Mouse (Mus musculus) CH12.LX (cell line): ENCODE results near the gene Alk. TPM values are rescaled to one million over a fixed set of nuclear protein-coding genes. Genes with fewer than 3 reads are reported as not detected.

Experiments used
- DNase-seq: peaks from one replicate; pipeline ENCODE4 v3.0.0-alpha.2; 2013; ENCODE audit errors: extremely low read depth
- H3K27ac ChIP-seq: 2 replicates; pipeline ENCODE4 v1.5.1; 2012; ENCODE audit warnings: low read depth, mild to moderate bottlenecking, control low read depth, moderate library complexity; ENCODE audit not compliant: insufficient read depth
- H3K27me3 ChIP-seq: replicated peaks from 2 replicates; pipeline ENCODE3; 2012; ENCODE audit warnings: inconsistent platforms
- H3K36me3 ChIP-seq, 2 experiments: replicated peaks in 1 of 2; 2 replicates each; pipeline versions ENCODE3 to v1.6.1; 2012; ENCODE audit warnings: inconsistent platforms in 1 of 2, low read length in 1 of 2, mild to moderate bottlenecking in 1 of 2, mixed read lengths in 1 of 2, moderate library complexity in 1 of 2; ENCODE audit not compliant: control insufficient read depth in 1 of 2, insufficient read depth in 1 of 2
- H3K4me1 ChIP-seq, 2 experiments: 2 replicates each; pipeline ENCODE4 v1.6.1; 2012; ENCODE audit warnings: inconsistent platforms in 1 of 2, moderate library complexity in 1 of 2; ENCODE audit not compliant: insufficient read depth in 2 of 2, control insufficient read depth in 1 of 2
- H3K4me2 ChIP-seq: 2 replicates; pipeline ENCODE4 v1.6.1; 2012; ENCODE audit warnings: low read depth, mild to moderate bottlenecking, control low read depth; ENCODE audit not compliant: poor library complexity, insufficient read depth, severe bottlenecking
- H3K4me3 ChIP-seq, 3 experiments: fragments of 150-350 bp in 1 of 3; sonication (generic) in 1 of 3; replicated peaks in 1 of 3; 2 replicates each; pipeline versions ENCODE3 to v1.5.1; 2011 to 2012; ENCODE audit warnings: low read depth in 2 of 3, low read length in 2 of 3, mild to moderate bottlenecking in 2 of 3, moderate library complexity in 2 of 3, control low read depth in 1 of 3, improper control_type of control experiment in 1 of 3, inconsistent platforms in 1 of 3, mixed read lengths in 1 of 3; ENCODE audit not compliant: poor library complexity in 1 of 3
- H3K79me2 ChIP-seq: replicated peaks from 2 replicates; pipeline ENCODE4 v1.6.1; 2012; ENCODE audit warnings: mild to moderate bottlenecking, moderate library complexity; ENCODE audit not compliant: control insufficient read depth, poor library complexity, insufficient read depth, severe bottlenecking; ENCODE audit errors: extremely low read depth
- H3K9ac ChIP-seq: 2 replicates; pipeline ENCODE4 v1.6.1; 2012; ENCODE audit warnings: low read depth, mild to moderate bottlenecking, control low read depth, moderate library complexity; ENCODE audit not compliant: insufficient read depth
- H3K9me3 ChIP-seq: replicated peaks from 2 replicates; pipeline ENCODE3; 2012; ENCODE audit warnings: low read length, inconsistent platforms, mixed read lengths
- BHLHE40 ChIP-seq: IDR thresholded peaks from 2 replicates; pipeline ENCODE4 v1.6.1; 2011; ENCODE audit warnings: mild to moderate bottlenecking, low read depth, low read length, improper control_type of control experiment
- CHD1 ChIP-seq: IDR thresholded peaks from 2 replicates; pipeline ENCODE4 v1.6.1; 2012; ENCODE audit warnings: low read depth, low read length, improper control_type of control experiment, inconsistent platforms
- CTCF ChIP-seq, 2 experiments: IDR thresholded peaks in 1 of 2; conservative IDR thresholded peaks in 1 of 2; 2 replicates each; pipeline ENCODE4 v1.5.1; 2011 to 2012; ENCODE audit warnings: low read depth in 2 of 2, low read length in 2 of 2, improper control_type of control experiment in 1 of 2, inconsistent platforms in 1 of 2, mild to moderate bottlenecking in 1 of 2, moderate library complexity in 1 of 2
- E2F4 ChIP-seq: IDR thresholded peaks from 2 replicates; pipeline ENCODE4 v1.6.1; 2011; ENCODE audit warnings: low read depth, low read length, improper control_type of control experiment; ENCODE audit not compliant: insufficient replicate concordance
- ELF1 ChIP-seq: IDR thresholded peaks from 2 replicates; pipeline ENCODE4 v1.6.1; 2014; ENCODE audit warnings: low read depth, mild to moderate bottlenecking, inconsistent platforms, low read length, improper control_type of control experiment
- GABPA ChIP-seq: IDR thresholded peaks from 2 replicates; pipeline ENCODE4 v1.6.1; 2012; ENCODE audit warnings: low read depth, low read length, improper control_type of control experiment, inconsistent platforms; ENCODE audit not compliant: insufficient replicate concordance
- HCFC1 ChIP-seq: IDR thresholded peaks from 2 replicates; pipeline ENCODE4 v1.6.1; 2012; ENCODE audit warnings: low read depth, mild to moderate bottlenecking, inconsistent platforms, low read length, improper control_type of control experiment
- JUN ChIP-seq: IDR thresholded peaks from 2 replicates; pipeline ENCODE4 v1.6.1; 2011; ENCODE audit warnings: low read depth, mild to moderate bottlenecking, low read length, improper control_type of control experiment, moderate library complexity; ENCODE audit not compliant: insufficient read depth
- JUND ChIP-seq: conservative IDR thresholded peaks from 2 replicates; pipeline ENCODE4 v1.6.1; 2011; ENCODE audit warnings: low read depth, low read length, improper control_type of control experiment
- KAT2A ChIP-seq: IDR thresholded peaks from 2 replicates; pipeline ENCODE4 v1.6.1; 2012; ENCODE audit warnings: low read length, improper control_type of control experiment, inconsistent platforms; ENCODE audit not compliant: insufficient replicate concordance
- MAFK ChIP-seq: IDR thresholded peaks from 2 replicates; pipeline ENCODE4 v1.6.1; 2011; ENCODE audit warnings: low read length, improper control_type of control experiment; ENCODE audit not compliant: insufficient replicate concordance
- MAX ChIP-seq: IDR thresholded peaks from 2 replicates; pipeline ENCODE4 v1.6.1; 2011; ENCODE audit warnings: low read length, improper control_type of control experiment
- MXI1 ChIP-seq: IDR thresholded peaks from 2 replicates; pipeline ENCODE4 v1.6.1; 2011; ENCODE audit warnings: mild to moderate bottlenecking, low read depth, low read length, improper control_type of control experiment
- MYC ChIP-seq: IDR thresholded peaks from 2 replicates; pipeline ENCODE4 v1.6.1; 2011; ENCODE audit warnings: low read depth, mild to moderate bottlenecking, improper control_type of control experiment, low read length
- NELFE ChIP-seq: IDR thresholded peaks from 2 replicates; pipeline ENCODE4 v1.6.1; 2011; ENCODE audit warnings: low read depth, low read length, improper control_type of control experiment
- NRF1 ChIP-seq: IDR thresholded peaks from 2 replicates; pipeline ENCODE4 v1.6.1; 2014; ENCODE audit warnings: low read depth, mild to moderate bottlenecking, inconsistent platforms, low read length, improper control_type of control experiment, moderate library complexity
- PAX5 ChIP-seq: IDR thresholded peaks from 2 replicates; pipeline ENCODE4 v1.6.1; 2012; ENCODE audit warnings: low read length, inconsistent platforms, mixed read lengths
- POLR2A ChIP-seq: IDR thresholded peaks from 2 replicates; pipeline ENCODE4 v1.6.1; 2011; ENCODE audit warnings: low read depth, mild to moderate bottlenecking, improper control_type of control experiment, low read length
- POLR2AphosphoS2 ChIP-seq: IDR thresholded peaks from 2 replicates; pipeline ENCODE4 v1.6.1; 2011; ENCODE audit warnings: low read depth, low read length, improper control_type of control experiment
- RAD21 ChIP-seq: IDR thresholded peaks from 2 replicates; pipeline ENCODE4 v1.6.1; 2011; ENCODE audit warnings: low read depth, mild to moderate bottlenecking, low read length, improper control_type of control experiment, moderate library complexity
- RCOR1 ChIP-seq: conservative IDR thresholded peaks from 2 replicates; pipeline ENCODE4 v1.6.1; 2012; ENCODE audit warnings: low read depth, mild to moderate bottlenecking, inconsistent platforms, low read length, improper control_type of control experiment
- SIN3A ChIP-seq: IDR thresholded peaks from 2 replicates; pipeline ENCODE4 v1.6.1; 2012; ENCODE audit warnings: low read length, improper control_type of control experiment, inconsistent platforms
- SMC3 ChIP-seq: IDR thresholded peaks from 2 replicates; pipeline ENCODE4 v1.6.1; 2011; ENCODE audit warnings: low read depth, low read length, improper control_type of control experiment
- TBP ChIP-seq: conservative IDR thresholded peaks from 2 replicates; pipeline ENCODE4 v1.6.1; 2011; ENCODE audit warnings: low read depth, low read length, improper control_type of control experiment
- UBTF ChIP-seq: IDR thresholded peaks from 2 replicates; pipeline ENCODE4 v1.6.1; 2012; ENCODE audit warnings: low read depth, mild to moderate bottlenecking, inconsistent platforms, low read length, improper control_type of control experiment, moderate library complexity
- ZC3H11A ChIP-seq: IDR thresholded peaks from 2 replicates; pipeline ENCODE4 v1.6.1; 2012; ENCODE audit warnings: low read depth, mild to moderate bottlenecking, inconsistent platforms, low read length, improper control_type of control experiment
- ZMIZ1 ChIP-seq: IDR thresholded peaks from 2 replicates; pipeline ENCODE4 v1.6.1; 2012; ENCODE audit warnings: low read depth, mild to moderate bottlenecking, inconsistent platforms, low read length, improper control_type of control experiment
- dilution Hi-C: fragments of 300-500 bp; cut with MboI; formaldehyde crosslinking; loops from 2 replicates; pipeline ENCODE4 v1.14.3; 2020; ENCODE audit warnings: low sequenced_read_pairs; ENCODE audit not compliant: extremely low pct_unique_long_range_greater_than_20kb, extremely low pct_ligation_motif_present
- in situ Hi-C: fragments of 300-500 bp; cut with MboI; formaldehyde crosslinking; loops from 3 replicates; pipeline ENCODE4 v1.14.3; 2019; ENCODE audit warnings: low sequenced_read_pairs, low pct_ligation_motif_present, low pct_unique_long_range_greater_than_20kb, mixed read lengths
- polyA plus RNA-seq: library from polyadenylated mRNA; unstranded; fragments of >175 nt; gene quantifications from 2 replicates; pipeline ENCODE4 v1.2.1, GENCODE M21; 2012; ENCODE audit warnings: low read depth; ENCODE audit not compliant: insufficient read length
- total RNA-seq, 2 experiments: library from RNA; depleted of rRNA; stranded (reverse); fragments of 300-350 nt in 1 of 2; fragments of >200 nt in 1 of 2; gene quantifications; 2 replicates each; pipeline ENCODE4 v1.2.3; 2012 to 2014

The Alk gene
- total and polyA plus RNA-seq, 3 experiments: 0.38 to 0.63 (median 0.44) TPM

DNA sequence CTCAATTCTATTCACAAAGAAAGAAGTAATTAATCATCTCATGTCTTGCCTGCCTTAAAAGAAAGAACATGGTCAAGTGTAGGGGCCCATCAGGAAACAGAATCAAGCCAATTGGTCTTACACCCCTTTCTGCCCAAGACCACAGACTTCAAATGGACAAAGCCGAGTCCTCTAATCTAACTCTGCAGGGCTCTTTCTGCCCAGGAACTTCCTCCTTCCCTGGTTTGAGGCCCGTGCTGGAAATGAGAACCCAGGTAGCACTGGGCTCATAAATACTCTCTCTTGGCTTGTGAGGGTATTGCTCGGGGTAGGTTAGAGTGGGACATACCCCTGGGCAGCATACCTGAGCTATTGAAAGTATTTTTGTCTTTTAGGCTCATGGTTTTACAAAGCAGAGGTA, 451.4 kb downstream of the Alk start:
- Histone ChIP-seq H3K36me3 (peaks cover 0 to 3% of the 10 kb centered on the region in 2 experiments), H3K4me1 (no peaks in the 10 kb centered on the region), H3K4me3 (no peak overlapping the region), H3K27ac (no peak overlapping the region), H3K27me3 (no peaks in the 10 kb centered on the region), H3K9ac (no peak overlapping the region), H3K4me2 (no peak overlapping the region), H3K9me3 (peaks cover 6% of the 10 kb centered on the region), H3K79me2 (no peaks in the 10 kb centered on the region)
- DNase-seq: no peak
- dilution Hi-C loops: no loop called here
- TF ChIP-seq TBP (no peak), MYC (no peak), ELF1 (no peak), POLR2A (no peak), E2F4 (no peak), SMC3 (no peak), PAX5 (no peak), MAFK (no peak), RAD21 (no peak), MXI1 (no peak), RCOR1 (no peak), NELFE (no peak), CHD1 (no peak), MAX (no peak), BHLHE40 (no peak), SIN3A (no peak), ZMIZ1 (no peak), NRF1 (no peak), KAT2A (no peak), JUN (no peak)
- in situ Hi-C loops: no loop called here

GRCm38 (mm10) chr17:72144946-72145598, 459.4 kb downstream of the Alk start:
- Histone ChIP-seq H3K27ac (no peak overlapping the region), H3K79me2 (no peaks in the 10 kb centered on the region), H3K4me1 (peaks cover 0 to 3% of the 10 kb centered on the region in 2 experiments; a peak in 1 of 4 replicates), H3K36me3 (no peaks in the 10 kb centered on the region), H3K9ac (no peak overlapping the region), H3K9me3 (no peaks in the 10 kb centered on the region), H3K4me3 (no peak overlapping the region), H3K27me3 (no peaks in the 10 kb centered on the region), H3K4me2 (no peak overlapping the region)
- in situ Hi-C loops (no loop called here), dilution Hi-C loops (no loop called here)
- DNase-seq: no peak
- TF ChIP-seq MAFK (no peak), PAX5 (no peak), UBTF (no peak), CTCF (conservative IDR thresholded peaks at IDR 0.05 in 1 of 2, IDR thresholded peaks at IDR 0.05 in 1 of 2; ENCODE audit: low read depth in 2 of 2, low read length in 2 of 2) (no peak), CHD1 (no peak), GABPA (no peak), ZC3H11A (no peak), MYC (no peak), JUND (no peak), RAD21 (no peak), HCFC1 (no peak), NELFE (no peak), POLR2AphosphoS2 (no peak)
